Mouse (Mus musculus): Measurements from ENCODE around the gene Abca1. TPM values are rescaled to one million over a fixed set of nuclear protein-coding genes. Genes with fewer than 3 reads are reported as not detected.

The Abca1 gene
- polyA plus RNA-seq, 1 experiment from 2014 or later = 7.5 TPM

DNA sequence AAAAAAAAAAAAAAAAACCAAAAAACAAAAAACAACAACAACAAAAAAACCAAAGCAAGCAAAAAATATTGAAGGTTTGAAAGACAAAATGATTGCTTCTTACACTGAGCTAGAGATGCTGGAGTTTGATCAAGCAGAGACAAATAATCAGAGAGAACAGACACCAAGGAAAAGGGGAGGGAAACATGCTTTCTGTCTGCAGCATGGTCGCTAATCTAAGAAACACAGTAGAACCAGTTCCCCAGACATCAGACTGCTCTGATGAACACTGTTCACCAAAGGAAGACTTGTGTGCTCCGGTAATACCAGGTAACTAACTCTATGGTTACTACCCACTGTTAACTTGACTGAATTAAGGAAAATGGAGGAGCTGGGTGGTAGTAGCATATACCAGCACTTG is 22.6 kb downstream of the Abca1 start:
- DNase-seq (ENCODE audit: low spot score) (no peak), ATAC-seq (ENCODE audit: low FRiP score) (no peak)
- Histone ChIP-seq H3K4me3 (ENCODE audit: low read depth, low read length) (no peak overlapping the region), H3K9me3 (ENCODE audit: control insufficient read depth, low read length) (no peaks in the 10 kb centered on the region), H3K4me1 (replicated peaks; ENCODE audit: control insufficient read depth, insufficient read depth, low read length) (no peaks in the 10 kb centered on the region), H3K27ac (ENCODE audit: low read depth, low read length) (no peak overlapping the region), H3K27me3 (ENCODE audit: control insufficient read depth, insufficient read depth, low read length) (no peaks in the 10 kb centered on the region), H3K4me2 (replicated peaks; ENCODE audit: low read depth, low read length) (no peak overlapping the region), H3K9ac (ENCODE audit: low read depth, low read length) (no peak overlapping the region), H3K36me3 (ENCODE audit: control insufficient read depth, insufficient read depth, low read length) (no peaks in the 10 kb centered on the region)
- WGBS = 90% methylated on average over 2 of the region's 2 CpGs

DNA sequence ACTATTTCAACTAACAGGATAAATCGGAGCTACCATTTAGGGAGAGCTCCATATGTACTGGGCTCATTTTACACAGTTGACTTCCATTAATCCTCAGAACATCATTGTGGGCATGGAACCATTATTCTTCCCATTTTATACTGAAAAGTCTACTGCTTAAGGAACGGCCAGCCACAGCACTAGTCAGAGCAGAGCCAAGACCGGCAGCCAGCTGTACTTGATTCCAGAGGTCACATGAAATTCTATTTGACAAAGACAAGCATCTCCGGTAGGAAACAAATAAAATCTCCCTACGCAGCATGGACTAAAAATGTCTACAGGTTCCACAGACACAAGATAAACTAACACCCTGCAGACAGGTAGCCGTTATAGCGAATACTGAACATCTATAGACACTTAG is 24.9 kb downstream of the Abca1 start:
- no peak overlapping the region for H3K4me2 ChIP-seq (replicated peaks; ENCODE audit: low read depth, low read length)
- ATAC-seq (ENCODE audit: low FRiP score) (no peak), DNase-seq (ENCODE audit: low spot score) (no peak)
- no peak overlapping the region for H3K27ac ChIP-seq (ENCODE audit: low read depth, low read length)
- no peaks in the 10 kb centered on the region for H3K27me3 ChIP-seq (ENCODE audit: control insufficient read depth, insufficient read depth, low read length)
- WGBS = 90% methylated on average over 7 of the region's 7 CpGs
- H3K36me3 ChIP-seq (ENCODE audit: control insufficient read depth, insufficient read depth, low read length) = no peaks in the 10 kb centered on the region
- no peak overlapping the region for H3K4me3 ChIP-seq (ENCODE audit: low read depth, low read length)
- H3K9me3 ChIP-seq (ENCODE audit: control insufficient read depth, low read length) = no peaks in the 10 kb centered on the region
- H3K4me1 ChIP-seq (replicated peaks; ENCODE audit: control insufficient read depth, insufficient read depth, low read length) = no peaks in the 10 kb centered on the region
- H3K9ac ChIP-seq (ENCODE audit: low read depth, low read length) = no peak overlapping the region

DNA sequence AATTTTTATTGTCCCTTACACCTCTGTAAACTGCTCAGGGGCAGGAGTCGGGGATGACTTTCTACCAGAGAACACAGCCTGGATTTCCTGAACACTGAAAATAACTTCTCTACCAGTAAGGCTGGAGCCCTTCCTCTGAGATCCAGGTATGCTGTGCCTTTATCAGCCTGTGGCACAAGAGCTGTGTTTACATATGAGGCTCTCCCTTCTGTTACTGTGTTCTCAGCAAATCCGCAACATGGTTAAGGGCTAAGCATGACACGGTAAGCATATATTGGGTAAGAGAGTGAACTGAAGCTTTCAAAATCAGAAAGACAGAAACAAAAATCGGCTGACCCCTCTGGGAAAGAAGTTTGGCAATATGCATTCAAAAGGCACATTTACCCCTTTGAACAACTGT is 25.7 kb downstream of the Abca1 start:
- 89% methylated on average over 4 of the region's 4 CpGs for WGBS
- Histone ChIP-seq H3K4me2 (replicated peaks; ENCODE audit: low read depth, low read length) (no peak overlapping the region), H3K4me3 (ENCODE audit: low read depth, low read length) (no peak overlapping the region)

DNA sequence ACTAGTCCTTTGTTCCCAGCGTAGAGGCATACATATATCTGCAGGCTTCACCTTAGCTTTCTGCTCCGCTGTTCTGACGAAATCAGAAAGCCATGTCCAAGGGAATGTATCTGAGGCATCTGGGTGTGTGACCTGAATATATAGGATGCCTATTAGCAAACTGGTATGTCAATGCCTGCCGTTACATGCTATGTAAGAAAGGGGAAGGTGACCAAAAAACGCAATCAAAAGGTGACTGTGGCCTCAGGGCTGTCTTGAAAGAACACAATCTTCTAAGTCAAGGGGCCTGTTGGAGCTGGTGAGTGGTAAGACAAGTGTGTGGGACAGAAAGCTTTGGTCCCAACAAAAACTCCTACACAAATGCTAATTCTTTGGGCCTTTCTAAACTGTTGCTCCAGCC is 28.2 kb downstream of the Abca1 start:
- no peak overlapping the region for H3K4me3 ChIP-seq (ENCODE audit: low read depth, low read length)
- H3K27me3 ChIP-seq (ENCODE audit: control insufficient read depth, insufficient read depth, low read length) = no peaks in the 10 kb centered on the region
- H3K4me2 ChIP-seq (replicated peaks; ENCODE audit: low read depth, low read length) = no peak overlapping the region
- no peaks in the 10 kb centered on the region for H3K36me3 ChIP-seq (ENCODE audit: control insufficient read depth, insufficient read depth, low read length)
- ATAC-seq (ENCODE audit: low FRiP score) (no peak), DNase-seq (ENCODE audit: low spot score) (no peak)
- H3K9ac ChIP-seq (ENCODE audit: low read depth, low read length) = no peak overlapping the region
- no peak overlapping the region for H3K27ac ChIP-seq (ENCODE audit: low read depth, low read length)
- H3K4me1 ChIP-seq (replicated peaks; ENCODE audit: control insufficient read depth, insufficient read depth, low read length) = no peaks in the 10 kb centered on the region
- 91% methylated on average over 5 of the region's 5 CpGs for WGBS
- H3K9me3 ChIP-seq (ENCODE audit: control insufficient read depth, low read length) = no peaks in the 10 kb centered on the region

More for the DNA sequence above, 25.7 kb downstream of the Abca1 start:
- no peak for ATAC-seq (ENCODE audit: low FRiP score)
- Histone ChIP-seq H3K36me3 (ENCODE audit: control insufficient read depth, insufficient read depth, low read length) (no peaks in the 10 kb centered on the region), H3K9me3 (ENCODE audit: control insufficient read depth, low read length) (no peaks in the 10 kb centered on the region), H3K9ac (ENCODE audit: low read depth, low read length) (no peak overlapping the region), H3K27ac (ENCODE audit: low read depth, low read length) (no peak overlapping the region), H3K27me3 (ENCODE audit: control insufficient read depth, insufficient read depth, low read length) (no peaks in the 10 kb centered on the region), H3K4me1 (replicated peaks; ENCODE audit: control insufficient read depth, insufficient read depth, low read length) (no peaks in the 10 kb centered on the region)
- DNase-seq (ENCODE audit: low spot score) = no peak

DNA sequence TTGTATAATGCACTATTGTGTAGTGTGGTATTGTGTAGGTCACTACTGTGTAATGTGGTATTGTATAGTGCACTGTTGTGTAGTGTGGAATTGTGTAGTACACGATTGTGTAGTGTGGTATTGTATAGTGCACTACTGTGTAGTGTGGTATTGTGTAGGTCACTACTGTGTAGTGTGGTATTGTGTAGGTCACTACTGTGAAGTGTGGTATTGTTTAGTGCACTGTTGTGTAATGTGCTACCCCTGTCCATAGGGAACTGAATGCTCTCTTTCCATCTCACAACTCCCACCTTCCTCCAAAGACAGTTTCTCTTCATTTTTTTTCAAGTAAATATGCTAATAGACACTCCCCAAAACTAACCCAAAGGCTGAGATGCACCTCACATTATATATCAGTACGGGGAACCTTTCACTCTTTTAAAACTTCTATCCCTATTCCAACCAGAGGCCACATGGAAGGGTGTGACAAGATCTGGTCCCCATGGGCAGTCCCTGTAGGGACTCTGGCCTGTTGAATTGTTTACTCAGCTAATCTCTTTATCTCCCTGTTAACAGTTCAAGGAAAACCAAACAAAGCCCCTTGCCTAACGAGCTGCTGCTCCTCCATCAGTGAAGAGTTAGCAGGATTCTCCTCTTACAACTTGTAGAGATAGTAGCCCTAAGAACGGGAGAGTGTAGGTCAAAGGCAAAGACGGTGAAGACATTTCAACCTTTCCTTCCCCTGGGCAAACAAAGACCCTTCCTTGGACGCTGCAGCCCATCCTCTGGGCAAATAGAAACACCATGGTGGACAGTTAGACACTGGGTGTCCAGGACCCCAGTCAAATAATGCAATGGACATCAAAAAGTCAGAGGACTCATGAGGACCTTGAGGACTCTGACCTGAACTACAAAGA is 28.8 kb downstream of the Abca1 start:
- no peak overlapping the region for H3K27ac ChIP-seq (ENCODE audit: low read depth, low read length)
- WGBS = 74% methylated on average over 6 of the region's 6 CpGs
- DNase-seq (ENCODE audit: low spot score) (no peak), ATAC-seq (ENCODE audit: low FRiP score) (no peak)
- H3K9me3 ChIP-seq (ENCODE audit: control insufficient read depth, low read length) = no peaks in the 10 kb centered on the region
- H3K4me2 ChIP-seq (replicated peaks; ENCODE audit: low read depth, low read length) = no peak overlapping the region
- no peak overlapping the region for H3K4me3 ChIP-seq (ENCODE audit: low read depth, low read length)
- H3K27me3 ChIP-seq (ENCODE audit: control insufficient read depth, insufficient read depth, low read length) = no peaks in the 10 kb centered on the region
- H3K36me3 ChIP-seq (ENCODE audit: control insufficient read depth, insufficient read depth, low read length) = no peaks in the 10 kb centered on the region
- H3K4me1 ChIP-seq (replicated peaks; ENCODE audit: control insufficient read depth, insufficient read depth, low read length) = no peaks in the 10 kb centered on the region
- H3K9ac ChIP-seq (ENCODE audit: low read depth, low read length) = no peak overlapping the region

DNA sequence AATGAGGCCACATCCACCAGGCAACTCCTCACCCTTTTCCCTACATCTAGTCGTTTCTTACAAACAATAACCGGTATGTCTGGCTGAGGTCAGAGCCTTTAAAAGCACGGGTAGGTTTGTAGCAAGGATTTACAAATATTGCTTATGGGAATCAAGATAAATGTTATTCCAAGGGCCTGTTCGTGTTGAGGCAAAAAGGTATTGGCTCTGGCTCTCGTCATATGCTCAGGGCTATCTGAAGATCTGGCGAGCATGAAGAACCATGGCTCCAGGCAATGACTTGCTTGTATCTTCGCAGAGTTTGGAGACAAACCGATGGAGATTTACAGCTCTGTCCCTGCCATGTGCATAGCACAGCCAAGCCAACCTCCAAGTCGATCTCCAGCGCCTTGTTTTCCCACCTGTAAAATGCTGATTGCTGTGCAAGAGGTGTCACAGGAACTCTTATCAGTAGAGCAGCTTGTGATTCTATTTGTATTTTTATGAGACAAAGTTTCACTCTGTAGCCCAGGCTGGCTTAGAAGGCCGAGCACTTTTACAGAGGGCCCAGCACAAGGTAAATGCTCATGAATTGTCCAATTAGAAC is 29.9 kb downstream of the Abca1 start:
- Histone ChIP-seq H3K9me3 (ENCODE audit: control insufficient read depth, low read length) (no peaks in the 10 kb centered on the region), H3K4me3 (ENCODE audit: low read depth, low read length) (no peak overlapping the region), H3K27ac (ENCODE audit: low read depth, low read length) (no peak overlapping the region), H3K4me1 (replicated peaks; ENCODE audit: control insufficient read depth, insufficient read depth, low read length) (no peaks in the 10 kb centered on the region), H3K36me3 (ENCODE audit: control insufficient read depth, insufficient read depth, low read length) (no peaks in the 10 kb centered on the region), H3K9ac (ENCODE audit: low read depth, low read length) (no peak overlapping the region), H3K27me3 (ENCODE audit: control insufficient read depth, insufficient read depth, low read length) (no peaks in the 10 kb centered on the region), H3K4me2 (replicated peaks; ENCODE audit: low read depth, low read length) (no peak overlapping the region)
- ATAC-seq (ENCODE audit: low FRiP score) (no peak), DNase-seq (ENCODE audit: low spot score) (no peak)
- WGBS = 88% methylated on average over 11 of the region's 11 CpGs

DNA sequence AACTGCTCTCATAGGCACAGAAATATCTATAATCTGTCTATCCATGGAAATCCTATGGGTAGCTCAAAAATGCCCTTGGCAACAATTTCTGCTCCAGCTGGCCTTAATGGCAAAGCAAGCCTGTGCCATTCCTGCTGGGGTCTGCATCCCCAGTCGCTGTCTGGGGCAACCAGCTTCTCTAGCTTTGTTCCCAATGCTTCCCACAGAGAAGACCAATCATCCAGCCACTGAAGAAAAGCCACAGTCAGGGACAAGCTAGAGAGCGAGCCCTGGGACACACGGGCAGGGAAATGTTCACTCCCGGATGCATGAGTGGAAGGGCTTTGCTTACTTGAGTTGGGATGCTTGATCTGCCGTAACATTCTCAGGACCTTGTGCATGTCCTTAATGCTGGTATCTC is 32.4 kb downstream of the Abca1 start:
- H3K4me3 ChIP-seq (ENCODE audit: low read depth, low read length) = no peak overlapping the region
- DNase-seq (ENCODE audit: low spot score) = no peak
- no peaks in the 10 kb centered on the region for H3K36me3 ChIP-seq (ENCODE audit: control insufficient read depth, insufficient read depth, low read length)
- no peaks in the 10 kb centered on the region for H3K27me3 ChIP-seq (ENCODE audit: control insufficient read depth, insufficient read depth, low read length)
- H3K9ac ChIP-seq (ENCODE audit: low read depth, low read length) = no peak overlapping the region
- no peak overlapping the region for H3K27ac ChIP-seq (ENCODE audit: low read depth, low read length)
- no peaks in the 10 kb centered on the region for H3K9me3 ChIP-seq (ENCODE audit: control insufficient read depth, low read length)
- WGBS = 89% methylated on average over 5 of the region's 5 CpGs
- no peaks in the 10 kb centered on the region for H3K4me1 ChIP-seq (replicated peaks; ENCODE audit: control insufficient read depth, insufficient read depth, low read length)
- ATAC-seq (ENCODE audit: low FRiP score) = no peak
- H3K4me2 ChIP-seq (replicated peaks; ENCODE audit: low read depth, low read length) = no peak overlapping the region

DNA sequence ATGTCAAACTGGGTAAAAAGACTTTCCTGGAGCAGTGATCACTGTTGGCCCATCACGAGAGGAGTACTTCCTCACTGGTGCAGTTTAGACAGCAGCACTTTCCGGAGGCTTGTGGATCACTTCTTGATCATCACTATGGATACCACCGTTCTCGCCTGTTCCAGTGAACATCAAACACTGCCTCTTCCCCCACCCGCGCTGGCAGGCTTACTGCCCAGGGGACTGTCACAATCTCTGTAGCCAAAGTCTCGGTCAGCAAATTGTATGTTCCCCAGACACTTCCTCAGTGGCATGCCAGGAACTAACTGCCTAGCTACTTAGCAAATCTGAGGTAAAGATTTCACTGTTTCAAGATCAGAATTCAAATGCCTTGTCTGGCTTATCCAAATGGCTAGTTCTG is 32.9 kb downstream of the Abca1 start:
- H3K9ac ChIP-seq (ENCODE audit: low read depth, low read length) = no peak overlapping the region
- ATAC-seq (ENCODE audit: low FRiP score) (no peak), DNase-seq (ENCODE audit: low spot score) (no peak)
- H3K27ac ChIP-seq (ENCODE audit: low read depth, low read length) = no peak overlapping the region
- H3K4me3 ChIP-seq (ENCODE audit: low read depth, low read length) = no peak overlapping the region
- H3K9me3 ChIP-seq (ENCODE audit: control insufficient read depth, low read length) = no peaks in the 10 kb centered on the region
- no peaks in the 10 kb centered on the region for H3K27me3 ChIP-seq (ENCODE audit: control insufficient read depth, insufficient read depth, low read length)
- no peaks in the 10 kb centered on the region for H3K4me1 ChIP-seq (replicated peaks; ENCODE audit: control insufficient read depth, insufficient read depth, low read length)
- no peaks in the 10 kb centered on the region for H3K36me3 ChIP-seq (ENCODE audit: control insufficient read depth, insufficient read depth, low read length)
- H3K4me2 ChIP-seq (replicated peaks; ENCODE audit: low read depth, low read length) = no peak overlapping the region
- WGBS = 93% methylated on average over 7 of the region's 7 CpGs
